Mouse (Mus musculus) cerebellum, adult 8-10 months (tissue): ENCODE data around the gene Ubxn4.
"Not testable (repeated sequence)": the region's sequence is repeated elsewhere in the genome, so short reads cannot be mapped to it uniquely, and the experiment has no call there.

Experiments used
- DNase-seq: peaks from one replicate; pipeline ENCODE4 v3.0.0; 2022

Ubxn4 gene

GRCm38 (mm10) chr1:128243627-128243995, at the start of gene Ubxn4:
TSS of gene Ubxn4 (plus strand) at chr1:128243964.
- no peak for DNase-seq

GRCm38 (mm10) chr1:128194011-128194410, 49.8 kb upstream of the Ubxn4 start:
- DNase-seq: no peak

- no peak for DNase-seq
Measured at GRCm38 (mm10) chr1:128197353-128197752, 46.4 kb upstream of the Ubxn4 start.

- no peak for DNase-seq
Measured at GRCm38 (mm10) chr1:128213261-128213660, 30.5 kb upstream of the Ubxn4 start.

- DNase-seq: no peak
Measured at GRCm38 (mm10) chr1:128221886-128222285, 21.9 kb upstream of the Ubxn4 start.

GRCm38 (mm10) chr1:128223304-128223703, 20.5 kb upstream of the Ubxn4 start:
- no peak for DNase-seq

- DNase-seq: no peak
Measured at GRCm38 (mm10) chr1:128235181-128235580, 8.6 kb upstream of the Ubxn4 start.

- peak; percentile 93 for DNase-seq
Measured at GRCm38 (mm10) chr1:128243996-128244726, 397 bp downstream of the Ubxn4 start.

- no peak for DNase-seq
Measured at GRCm38 (mm10) chr1:128244727-128245355, 1.1 kb downstream of the Ubxn4 start.

GRCm38 (mm10) chr1:128267061-128267460, 23.3 kb downstream of the Ubxn4 start:
- not testable (repeated sequence) for DNase-seq

- DNase-seq: no peak
Measured at GRCm38 (mm10) chr1:128270731-128271130, 27.0 kb downstream of the Ubxn4 start.

GRCm38 (mm10) chr1:128275908-128276307, 32.1 kb downstream of the Ubxn4 start:
- DNase-seq: no peak

- no peak for DNase-seq
Measured at GRCm38 (mm10) chr1:128278563-128278962, 34.8 kb downstream of the Ubxn4 start.

- DNase-seq: no peak
Measured at GRCm38 (mm10) chr1:128281753-128282152, 38.0 kb downstream of the Ubxn4 start.

GRCm38 (mm10) chr1:128282924-128283323, 39.2 kb downstream of the Ubxn4 start:
- no peak for DNase-seq

- no peak for DNase-seq
Measured at GRCm38 (mm10) chr1:128284157-128284690, 40.5 kb downstream of the Ubxn4 start.

GRCm38 (mm10) chr1:128285136-128285535, 41.4 kb downstream of the Ubxn4 start:
- no peak for DNase-seq

- no peak for DNase-seq
Measured at GRCm38 (mm10) chr1:128290295-128290694, 46.5 kb downstream of the Ubxn4 start.

- peak; percentile 62 for DNase-seq
Measured at GRCm38 (mm10) chr1:128293524-128293923, 49.8 kb downstream of the Ubxn4 start.

GRCm38 (mm10) chr1:128295296-128295695, 51.5 kb downstream of the Ubxn4 start:
- no peak for DNase-seq

- no peak for DNase-seq
Measured at GRCm38 (mm10) chr1:128295717-128296528, 52.2 kb downstream of the Ubxn4 start.

- peak; percentile 87 for DNase-seq
Measured at GRCm38 (mm10) chr1:128303900-128304299, 60.1 kb downstream of the Ubxn4 start.

- no peak for DNase-seq
Measured at GRCm38 (mm10) chr1:128309043-128309442, 65.3 kb downstream of the Ubxn4 start.
